Mouse (Mus musculus) liver, embryonic 14 days (tissue): ENCODE results near the gene Upf3a. TPM values are rescaled to one million over a fixed set of nuclear protein-coding genes. Genes with fewer than 3 reads are reported as not detected.

Source experiments
- polyA plus RNA-seq: library from polyadenylated mRNA; depleted of rRNA; stranded (reverse); fragments of >200 nt; gene quantifications from 2 replicates; pipeline ENCODE4 v1.2.3, GENCODE M21; 2012; rRNA removed

Upf3a gene
- polyA plus RNA-seq: 9.1 and 10.0 TPM in 2 replicates

GRCm38 (mm10) chr8:13785250-13785763 is at the start of gene Upf3a:
Upf3a (plus strand) TSS chr8:13785615.

GRCm38 (mm10) chr8:13756982-13757804 is 28.2 kb upstream of the Upf3a start, which contains the start of gene Cdc16:
Cdc16 (plus strand) TSS chr8:13757676.

GRCm38 (mm10) chr8:13838289-13838688 is 52.9 kb downstream of the Upf3a start, which contains the start of gene AF366264:
AF366264 (minus strand) TSS chr8:13838389.

Other genes with a start within 250 kb of the Upf3a start
- 0.01 TPM in 1 of 2 replicates, not detected in the other for gene 1700029H14Rik, start 223.2 kb upstream of the Upf3a start, polyA plus RNA-seq
- 10.8 and 11.9 TPM in 2 replicates for gene Rasa3, start 108.0 kb upstream of the Upf3a start, polyA plus RNA-seq
- gene Cfap97d2, start 79.7 kb upstream of the Upf3a start, polyA plus RNA-seq: 0.05 and 0.07 TPM in 2 replicates
- gene Cdc16, start 27.9 kb upstream of the Upf3a start, polyA plus RNA-seq: 31.0 and 33.6 TPM in 2 replicates
- not detected in 2 replicates for gene AF366264, start 52.8 kb downstream of the Upf3a start, polyA plus RNA-seq
- 7.6 and 8.4 TPM in 2 replicates for gene Champ1, start 84.0 kb downstream of the Upf3a start, polyA plus RNA-seq
- gene Coprs, start 104.7 kb downstream of the Upf3a start, polyA plus RNA-seq: 3.2 and 3.5 TPM in 2 replicates